7 mouse cellular contexts compared by ENCODE assay signal in genomic region chr19:56873816-56874600, GRCm38 (mm10). TPM values are rescaled to one million over a fixed set of nuclear protein-coding genes. Genes with fewer than 3 reads are reported as not detected.
DNase-seq lines count a peak whose midpoint lies in the region; ATAC-seq and TF ChIP-seq lines count a peak whose summit lies in the region.

Gene Vwa2 (plus strand): TSS chr19:56874249.

- peak within 1 kb of the TSS; percentile 43 for H3K9ac ChIP-seq in embryonic facial prominence, embryonic 11.5 days (replicated peaks; ENCODE audit: low read length)
- peak within 1 kb of the TSS; percentile 37 for H3K9ac ChIP-seq in intestine, embryonic 14.5 days (ENCODE audit: low read length)
- H3K9ac ChIP-seq in liver, embryonic 15.5 days = no peak within 1 kb of the TSS

- H3K9me3 ChIP-seq in embryonic facial prominence, embryonic 11.5 days (replicated peaks; ENCODE audit: control insufficient read depth, low read length) = no peaks in the 10 kb centered on the region
- H3K9me3 ChIP-seq in intestine, embryonic 14.5 days (ENCODE audit: control insufficient read depth, low read length) = no peaks in the 10 kb centered on the region
- no peaks in the 10 kb centered on the region for H3K9me3 ChIP-seq in liver, embryonic 15.5 days (replicated peaks)

- no peak for TF ChIP-seq CTCF in olfactory bulb, adult 2 months (IDR thresholded peaks at IDR 0.05; ENCODE audit: insufficient read depth, low read depth, low read length)

- H3K36me3 ChIP-seq in embryonic facial prominence, embryonic 11.5 days (replicated peaks; ENCODE audit: control insufficient read depth, insufficient read depth, low read depth, low read length) = no peaks in the 10 kb centered on the region
- no peaks in the 10 kb centered on the region for H3K36me3 ChIP-seq in intestine, embryonic 14.5 days (ENCODE audit: control insufficient read depth, insufficient read depth, low read length)
- H3K36me3 ChIP-seq in liver, embryonic 15.5 days (replicated peaks) = no peaks in the 10 kb centered on the region

- H3K4me1 ChIP-seq in embryonic facial prominence, embryonic 11.5 days (ENCODE audit: control insufficient read depth, insufficient read depth, low read length) = no peaks in the 10 kb centered on the region
- peaks cover 13% of the 10 kb centered on the region for H3K4me1 ChIP-seq in intestine, embryonic 14.5 days (replicated peaks; ENCODE audit: control insufficient read depth, insufficient read depth, low read length)
- H3K4me1 ChIP-seq in liver, embryonic 15.5 days (replicated peaks) = peaks cover 8% of the 10 kb centered on the region
- H3K4me1 ChIP-seq in olfactory bulb, adult 2 months (ENCODE audit: control insufficient read depth, insufficient read depth, low read length) = peaks cover 14% of the 10 kb centered on the region

- peak; percentile 44; the same call in 1 of the 2 replicates for ATAC-seq in embryonic facial prominence, embryonic 11.5 days (replicated peaks; ENCODE audit: insufficient number of reproducible peaks, low FRiP score, low TSS enrichment, low read depth)
- peak; percentile 66 for ATAC-seq in intestine, embryonic 14.5 days (replicated peaks; ENCODE audit: low FRiP score, low TSS enrichment, low read depth)
- no peak for ATAC-seq in liver, embryonic 15.5 days (ENCODE audit: insufficient read depth)

- peak; percentile 30 for DNase-seq in right cerebral cortex, adult 18-20 months
- DNase-seq in right cerebral cortex, postnatal 4 days = no peak
- DNase-seq in embryonic facial prominence, embryonic 11.5 days (ENCODE audit: low spot score) = peak; percentile 64
- peak; percentile 74 for DNase-seq in intestine, embryonic 14.5 days (ENCODE audit: low spot score)
- no peak for DNase-seq in urinary bladder, postnatal 10 days (ENCODE audit: low spot score)

- H3K27me3 ChIP-seq in embryonic facial prominence, embryonic 11.5 days (ENCODE audit: control insufficient read depth, insufficient read depth, low read length) = peaks cover 23% of the 10 kb centered on the region
- H3K27me3 ChIP-seq in intestine, embryonic 14.5 days (replicated peaks; ENCODE audit: control insufficient read depth, insufficient read depth, low read length) = peaks cover 44% of the 10 kb centered on the region
- peaks cover 97% of the 10 kb centered on the region for H3K27me3 ChIP-seq in liver, embryonic 15.5 days

- H3K4me2 ChIP-seq in embryonic facial prominence, embryonic 11.5 days (ENCODE audit: low read depth, low read length) = peak within 1 kb of the TSS; percentile 93
- peak within 1 kb of the TSS; percentile 94 for H3K4me2 ChIP-seq in intestine, embryonic 14.5 days (ENCODE audit: low read length)
- H3K4me2 ChIP-seq in liver, embryonic 15.5 days = peak within 1 kb of the TSS; percentile 56

- TF ChIP-seq POLR2A in olfactory bulb, adult 2 months (IDR thresholded peaks at IDR 0.05; ENCODE audit: insufficient read depth, low read depth, low read length) = no peak

- no peak within 1 kb of the TSS for H3K27ac ChIP-seq in embryonic facial prominence, embryonic 11.5 days (replicated peaks; ENCODE audit: low read depth, low read length)
- H3K27ac ChIP-seq in intestine, embryonic 14.5 days (ENCODE audit: low read depth) = no peak within 1 kb of the TSS
- no peak within 1 kb of the TSS for H3K27ac ChIP-seq in liver, embryonic 15.5 days (replicated peaks)
- no peak within 1 kb of the TSS for H3K27ac ChIP-seq in olfactory bulb, adult 2 months (ENCODE audit: insufficient read depth, low read depth, low read length)

- peak within 1 kb of the TSS; percentile 49 for H3K4me3 ChIP-seq in embryonic facial prominence, embryonic 11.5 days (ENCODE audit: low read depth, low read length)
- H3K4me3 ChIP-seq in intestine, embryonic 14.5 days (ENCODE audit: low read depth, low read length) = peak within 1 kb of the TSS; percentile 46
- peak within 1 kb of the TSS; percentile 23 for H3K4me3 ChIP-seq in liver, embryonic 15.5 days (replicated peaks)
- H3K4me3 ChIP-seq in olfactory bulb, adult 2 months (ENCODE audit: insufficient read depth, low read depth, low read length) = peak within 1 kb of the TSS; percentile 25

- WGBS in embryonic facial prominence, embryonic 11.5 days = 2% methylated on average over 71 of the region's 71 CpGs
- 3% methylated on average over 57 of the region's 71 CpGs for WGBS in intestine, embryonic 14.5 days
- WGBS in liver, embryonic 15.5 days (ENCODE audit: insufficient replicate concordance) = 3% methylated on average over 71 of the region's 71 CpGs
- WGBS in olfactory bulb, adult 2 months = 3% methylated on average over 71 of the region's 71 CpGs

RNA-seq across cellular contexts. Expression of gene Vwa2, which starts in this region (rescaled TPM):
- 2.7 and 3.3 TPM in 2 replicates for polyA plus RNA-seq in embryonic facial prominence, embryonic 11.5 days (2014; fragmentation: Nextera tagmentation; extraction: Ambion mirVana)
- polyA plus RNA-seq in intestine, embryonic 14.5 days (2014; fragmentation: Nextera tagmentation; extraction: Ambion mirVana) = 1.8 and 2.1 TPM in 2 replicates
- polyA plus RNA-seq in liver, embryonic 15.5 days (2015; fragmentation: Nextera tagmentation; extraction: Ambion mirVana) = 0.02 TPM in 1 of 2 replicates, not detected in the other
- not detected in 2 replicates for polyA plus RNA-seq in olfactory bulb, adult 2 months (2012; ENCODE audit: insufficient read depth, insufficient read length, low replicate concordance, missing spikeins)

Comparison
In these comparisons a context has a peak if more than half of its experiments do, and no peak if none do; other contexts are left out.
1. DNase-seq: peak in right cerebral cortex, adult 18-20 months (single experiment), embryonic facial prominence, embryonic 11.5 days (single experiment) and intestine, embryonic 14.5 days (single experiment); none in right cerebral cortex, postnatal 4 days (single experiment) and urinary bladder, postnatal 10 days (single experiment).
2. Peak in every context shown above with its lines, with median percentiles within 50 percentile points of each other: H3K4me2 ChIP-seq and H3K4me3 ChIP-seq.